Mouse (Mus musculus): Measurements from ENCODE around the gene Atg3. TPM values are rescaled to one million over a fixed set of nuclear protein-coding genes. Genes with fewer than 3 reads are reported as not detected.

Atg3 gene
- total RNA-seq, 1 experiment = 14.0 TPM

DNA sequence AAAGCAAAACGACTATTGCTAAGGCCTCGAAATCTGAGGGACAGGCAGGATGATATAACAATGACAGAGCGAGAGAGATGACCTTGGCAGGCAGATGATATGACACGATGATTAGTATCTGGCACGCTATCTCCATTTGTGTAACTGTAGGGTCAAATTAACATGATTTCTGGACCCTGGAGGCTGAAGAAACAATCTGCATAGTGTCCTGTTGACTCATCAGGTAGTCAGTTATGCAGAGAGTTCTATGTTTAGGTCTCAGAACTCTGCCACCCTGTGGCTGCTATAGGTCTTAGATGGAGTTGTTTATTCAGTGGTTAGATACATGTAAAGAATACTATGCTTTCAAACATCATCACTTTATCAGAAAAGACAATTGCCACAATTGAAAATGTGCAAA is 16.9 kb upstream of the Atg3 start:
- DNase-seq (ENCODE audit: low read depth, low spot score) = no peak
- no peak for TF ChIP-seq ZC3H11A (IDR thresholded peaks at IDR 0.05; ENCODE audit: borderline replicate concordance, low read depth, low read length)
- Histone ChIP-seq H3K9ac (ENCODE audit: insufficient read depth, low read depth, low read length, poor library complexity, severe bottlenecking) (no peak overlapping the region), H3K9me3 (ENCODE audit: control insufficient read depth, insufficient read depth, low read depth, low read length) (no peaks in the 10 kb centered on the region), H3K4me1 (ENCODE audit: control insufficient read depth in 2 of 2, insufficient read depth in 2 of 2, low read length in 2 of 2, poor library complexity in 1 of 2) (no peaks in the 10 kb centered on the region), H3K27ac (ENCODE audit: insufficient read depth, low read depth, low read length, poor library complexity, severe bottlenecking) (no peak overlapping the region), H3K36me3 (ENCODE audit: control insufficient read depth, insufficient read depth, low read length, poor library complexity, severe bottlenecking) (no peaks in the 10 kb centered on the region; the same call in 1 of the 2 replicates), H3K4me3 (ENCODE audit: insufficient read depth in 1 of 2, low read depth in 1 of 2, low read length in 2 of 2, poor library complexity in 1 of 2, severe bottlenecking in 1 of 2) (no peak overlapping the region)
- in situ Hi-C loops (cut with MboI; ENCODE audit: low sequenced_read_pairs in 2 of 2, unreplicated experiment in 2 of 2) = no loop called here

DNA sequence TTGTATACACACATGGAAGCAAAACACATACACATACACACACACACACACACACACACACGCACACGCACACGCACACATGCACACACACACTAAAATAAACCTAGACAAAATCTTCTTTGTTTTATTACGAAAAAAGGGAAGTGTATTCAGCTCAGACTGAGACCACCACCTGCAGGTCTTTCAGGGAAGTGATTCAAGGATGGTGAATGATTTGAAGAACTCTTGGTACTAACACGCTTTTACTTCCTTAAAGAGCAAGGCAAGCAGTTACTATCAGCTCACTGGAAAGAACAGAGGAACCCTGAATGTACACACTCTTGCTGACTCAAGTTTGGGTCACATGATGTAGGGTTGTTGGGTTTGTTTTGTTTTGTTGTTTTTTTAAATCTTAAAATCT is 16.0 kb upstream of the Atg3 start:
- DNase-seq (ENCODE audit: low read depth, low spot score) = no peak
- in situ Hi-C loops (cut with MboI; ENCODE audit: low sequenced_read_pairs in 2 of 2, unreplicated experiment in 2 of 2) = no loop called here
- H3K9me3 ChIP-seq (ENCODE audit: control insufficient read depth, insufficient read depth, low read depth, low read length) = no peaks in the 10 kb centered on the region
- no peak overlapping the region for H3K9ac ChIP-seq (ENCODE audit: insufficient read depth, low read depth, low read length, poor library complexity, severe bottlenecking)
- no peak overlapping the region for H3K27ac ChIP-seq (ENCODE audit: insufficient read depth, low read depth, low read length, poor library complexity, severe bottlenecking)
- H3K36me3 ChIP-seq (ENCODE audit: control insufficient read depth, insufficient read depth, low read length, poor library complexity, severe bottlenecking) = no peaks in the 10 kb centered on the region; the same call in 1 of the 2 replicates
- TF ChIP-seq CHD2 (IDR thresholded peaks at IDR 0.05; ENCODE audit: low read depth, low read length) (no peak), MAFK (IDR thresholded peaks at IDR 0.05; ENCODE audit: insufficient read depth, low read depth, low read length) (no peak), HCFC1 (IDR thresholded peaks at IDR 0.05; ENCODE audit: borderline replicate concordance, insufficient read depth, low read length) (no peak), ZNF384 (IDR thresholded peaks at IDR 0.05; ENCODE audit: low read depth, low read length) (no peak), ZC3H11A (IDR thresholded peaks at IDR 0.05; ENCODE audit: borderline replicate concordance, low read depth, low read length) (no peak)
- H3K4me1 ChIP-seq (ENCODE audit: control insufficient read depth in 2 of 2, insufficient read depth in 2 of 2, low read length in 2 of 2, poor library complexity in 1 of 2) = no peaks in the 10 kb centered on the region
- H3K4me3 ChIP-seq (ENCODE audit: insufficient read depth in 1 of 2, low read depth in 1 of 2, low read length in 2 of 2, poor library complexity in 1 of 2, severe bottlenecking in 1 of 2) = no peak overlapping the region

DNA sequence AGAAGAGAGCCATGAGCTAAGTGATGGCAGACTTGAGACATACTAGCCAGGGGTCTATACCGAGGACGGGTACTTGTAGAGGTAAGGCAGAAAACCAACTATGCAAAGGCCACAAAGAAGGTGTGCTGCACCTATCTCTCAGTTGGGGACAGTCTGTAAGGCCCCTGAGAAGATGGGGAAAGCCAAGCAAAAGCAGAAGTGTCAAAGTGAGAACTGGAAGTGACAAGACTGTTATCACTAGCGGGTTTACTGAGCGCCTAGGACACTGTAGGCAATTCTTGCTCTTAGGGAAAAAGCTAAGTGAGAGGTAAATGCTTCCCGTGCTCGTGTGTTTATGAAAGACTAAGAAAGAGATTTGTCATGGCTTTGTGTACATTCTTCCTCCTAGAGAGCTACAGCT is 13.5 kb upstream of the Atg3 start:
- Histone ChIP-seq H3K27ac (ENCODE audit: insufficient read depth, low read depth, low read length, poor library complexity, severe bottlenecking) (no peak overlapping the region), H3K4me1 (ENCODE audit: control insufficient read depth in 2 of 2, insufficient read depth in 2 of 2, low read length in 2 of 2, poor library complexity in 1 of 2) (no peaks in the 10 kb centered on the region), H3K9me3 (ENCODE audit: control insufficient read depth, insufficient read depth, low read depth, low read length) (no peaks in the 10 kb centered on the region), H3K4me3 (ENCODE audit: insufficient read depth in 1 of 2, low read depth in 1 of 2, low read length in 2 of 2, poor library complexity in 1 of 2, severe bottlenecking in 1 of 2) (no peak overlapping the region), H3K36me3 (ENCODE audit: control insufficient read depth, insufficient read depth, low read length, poor library complexity, severe bottlenecking) (no peaks in the 10 kb centered on the region; the same call in 1 of the 2 replicates), H3K9ac (ENCODE audit: insufficient read depth, low read depth, low read length, poor library complexity, severe bottlenecking) (no peak overlapping the region)
- in situ Hi-C loops (cut with MboI; ENCODE audit: low sequenced_read_pairs in 2 of 2, unreplicated experiment in 2 of 2) = no loop called here
- TF ChIP-seq ZNF384 (IDR thresholded peaks at IDR 0.05; ENCODE audit: low read depth, low read length) = no peak
- no peak for TF ChIP-seq MAFK (IDR thresholded peaks at IDR 0.05; ENCODE audit: insufficient read depth, low read depth, low read length)
- TF ChIP-seq ZC3H11A (IDR thresholded peaks at IDR 0.05; ENCODE audit: borderline replicate concordance, low read depth, low read length) = no peak
- no peak for TF ChIP-seq HCFC1 (IDR thresholded peaks at IDR 0.05; ENCODE audit: borderline replicate concordance, insufficient read depth, low read length)
- TF ChIP-seq CHD2 (IDR thresholded peaks at IDR 0.05; ENCODE audit: low read depth, low read length) = no peak
- DNase-seq (ENCODE audit: low read depth, low spot score) = no peak

DNA sequence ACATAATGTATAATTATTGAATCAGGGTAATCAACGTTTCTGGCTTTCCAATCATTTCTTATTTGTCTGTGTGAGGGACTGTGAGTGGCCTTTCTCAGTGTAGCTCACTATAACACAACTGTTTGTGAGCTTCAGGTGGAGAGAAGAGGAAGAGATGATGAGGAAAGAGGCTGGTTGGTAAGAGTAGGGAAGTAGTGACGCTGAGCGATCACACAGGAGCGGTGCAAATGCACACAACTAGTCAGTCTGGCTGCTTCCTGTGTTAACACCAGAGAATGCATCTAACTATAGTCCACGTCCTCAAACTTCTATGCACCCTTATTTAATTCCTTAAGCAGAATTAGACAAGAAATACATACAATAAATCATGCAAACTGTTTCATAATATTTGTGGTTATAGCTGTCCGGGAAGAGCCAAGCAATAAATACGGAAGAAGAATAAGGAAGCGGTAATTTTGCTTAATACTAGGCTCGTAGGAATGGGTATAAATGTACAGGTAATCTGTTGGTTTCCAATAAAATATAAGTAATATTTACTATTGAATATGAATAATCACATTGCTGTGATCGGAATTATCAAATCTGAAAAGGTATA is 10.0 kb upstream of the Atg3 start:
- in situ Hi-C loops (cut with MboI; ENCODE audit: low sequenced_read_pairs in 2 of 2, unreplicated experiment in 2 of 2) = no loop called here

More for the DNA sequence above, 10.0 kb upstream of the Atg3 start:
- Histone ChIP-seq H3K4me3 (ENCODE audit: insufficient read depth in 1 of 2, low read depth in 1 of 2, low read length in 2 of 2, poor library complexity in 1 of 2, severe bottlenecking in 1 of 2) (no peak overlapping the region), H3K36me3 (ENCODE audit: control insufficient read depth, insufficient read depth, low read length, poor library complexity, severe bottlenecking) (no peaks in the 10 kb centered on the region; the same call in 1 of the 2 replicates), H3K27ac (ENCODE audit: insufficient read depth, low read depth, low read length, poor library complexity, severe bottlenecking) (no peak overlapping the region), H3K9me3 (ENCODE audit: control insufficient read depth, insufficient read depth, low read depth, low read length) (no peaks in the 10 kb centered on the region), H3K4me1 (ENCODE audit: control insufficient read depth in 2 of 2, insufficient read depth in 2 of 2, low read length in 2 of 2, poor library complexity in 1 of 2) (no peaks in the 10 kb centered on the region), H3K9ac (ENCODE audit: insufficient read depth, low read depth, low read length, poor library complexity, severe bottlenecking) (no peak overlapping the region)
- DNase-seq (ENCODE audit: low read depth, low spot score) = no peak
- TF ChIP-seq MAFK (IDR thresholded peaks at IDR 0.05; ENCODE audit: insufficient read depth, low read depth, low read length) = no peak
- TF ChIP-seq ZC3H11A (IDR thresholded peaks at IDR 0.05; ENCODE audit: borderline replicate concordance, low read depth, low read length) = no peak
- no peak for TF ChIP-seq ZNF384 (IDR thresholded peaks at IDR 0.05; ENCODE audit: low read depth, low read length)
- no peak for TF ChIP-seq HCFC1 (IDR thresholded peaks at IDR 0.05; ENCODE audit: borderline replicate concordance, insufficient read depth, low read length)
- no peak for TF ChIP-seq CHD2 (IDR thresholded peaks at IDR 0.05; ENCODE audit: low read depth, low read length)
